Mouse (Mus musculus): Measurements from ENCODE around the gene Sh3bgr. TPM values are rescaled to one million over a fixed set of nuclear protein-coding genes. Genes with fewer than 3 reads are reported as not detected.

Sh3bgr gene
- total and polyA plus RNA-seq, 3 experiments = 0.38 to 0.70 TPM; not detected in 1

DNA sequence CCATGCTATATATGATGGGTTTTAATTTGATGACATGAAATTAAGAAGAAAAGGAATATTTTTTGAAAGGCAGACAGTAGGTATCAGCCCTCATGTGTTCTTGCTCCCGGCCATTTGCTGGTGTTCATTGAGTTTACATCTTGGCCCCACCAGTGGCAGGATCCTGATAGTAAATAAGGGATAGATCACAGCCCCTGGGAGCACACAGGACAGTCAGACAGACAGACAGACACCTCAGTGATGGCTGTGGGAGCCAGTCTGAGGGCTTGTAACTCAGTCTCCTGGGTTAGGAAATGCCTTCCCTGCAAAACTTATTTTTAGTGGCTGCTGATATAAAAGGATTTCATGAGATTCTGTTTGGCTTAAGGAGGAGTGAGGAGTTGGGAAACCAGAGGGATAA, 22.2 kb downstream of the Sh3bgr start:
- no peak overlapping the region for H3K4me2 ChIP-seq (ENCODE audit: insufficient read depth, low read depth, poor library complexity, severe bottlenecking)
- DNase-seq (ENCODE audit: extremely low read depth) = no peak
- H3K4me3 ChIP-seq (replicated peaks in 1 of 3; ENCODE audit: low read depth in 2 of 3, low read length in 2 of 3, poor library complexity in 1 of 3) = no peak overlapping the region
- no peak overlapping the region for H3K27ac ChIP-seq (ENCODE audit: insufficient read depth, low read depth)
- no peaks in the 10 kb centered on the region for H3K4me1 ChIP-seq (ENCODE audit: control insufficient read depth in 1 of 2, insufficient read depth in 2 of 2)
- no peaks in the 10 kb centered on the region for H3K27me3 ChIP-seq (replicated peaks)
- H3K9me3 ChIP-seq (replicated peaks; ENCODE audit: low read length) = peaks cover 7% of the 10 kb centered on the region
- in situ Hi-C loops (cut with MboI; ENCODE audit: low pct_ligation_motif_present, low pct_unique_long_range_greater_than_20kb, low sequenced_read_pairs) (no loop called here), dilution Hi-C loops (cut with MboI; ENCODE audit: extremely low pct_ligation_motif_present, extremely low pct_unique_long_range_greater_than_20kb, low sequenced_read_pairs) (no loop called here)
- TF ChIP-seq RCOR1 (conservative IDR thresholded peaks at IDR 0.05; ENCODE audit: low read depth, low read length) (no peak), HCFC1 (IDR thresholded peaks at IDR 0.05; ENCODE audit: low read depth, low read length) (no peak), SIN3A (IDR thresholded peaks at IDR 0.05; ENCODE audit: low read length) (no peak), EP300 (IDR thresholded peaks at IDR 0.05; ENCODE audit: low read length) (no peak), UBTF (IDR thresholded peaks at IDR 0.05; ENCODE audit: low read depth, low read length) (no peak), CHD1 (IDR thresholded peaks at IDR 0.05; ENCODE audit: low read depth, low read length) (no peak), NRF1 (IDR thresholded peaks at IDR 0.05; ENCODE audit: low read depth, low read length) (no peak)
- H3K79me2 ChIP-seq (replicated peaks; ENCODE audit: control insufficient read depth, extremely low read depth, insufficient read depth, poor library complexity, severe bottlenecking) = no peaks in the 10 kb centered on the region
- no peaks in the 10 kb centered on the region for H3K36me3 ChIP-seq (replicated peaks in 1 of 2; ENCODE audit: control insufficient read depth in 1 of 2, insufficient read depth in 1 of 2, low read length in 1 of 2)
- H3K9ac ChIP-seq (ENCODE audit: insufficient read depth, low read depth) = no peak overlapping the region

DNA sequence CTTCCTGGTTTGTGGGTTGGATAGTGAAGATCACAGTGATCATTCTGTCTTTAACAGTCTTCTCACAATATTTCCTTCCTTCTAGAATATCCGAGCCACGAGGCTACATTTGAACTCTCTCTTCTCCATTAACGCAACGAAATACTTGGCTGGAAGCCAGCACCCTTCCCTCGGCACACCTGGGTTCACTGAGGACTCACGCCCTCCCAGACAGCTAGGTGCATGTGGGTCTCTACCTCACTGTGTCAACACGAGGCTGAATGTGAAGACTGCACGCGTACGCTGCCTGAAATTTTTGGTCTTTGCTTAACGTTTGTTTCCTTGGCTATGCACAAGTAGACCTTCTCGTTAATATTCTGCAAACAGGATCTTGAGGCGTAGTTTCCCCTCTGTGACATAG, 28.2 kb downstream of the Sh3bgr start:
- in situ Hi-C loops (cut with MboI; ENCODE audit: low pct_ligation_motif_present, low pct_unique_long_range_greater_than_20kb, low sequenced_read_pairs) = loop anchor here (5.0 to 25.0 kb wide), 2 partner anchors 109 to 234 kb away; partner anchors contain the start of gene Pcp4
- no peak for DNase-seq (ENCODE audit: extremely low read depth)
- H3K9ac ChIP-seq (ENCODE audit: insufficient read depth, low read depth) = no peak overlapping the region
- no peak overlapping the region for H3K4me3 ChIP-seq (replicated peaks in 1 of 3; ENCODE audit: low read depth in 2 of 3, low read length in 2 of 3, poor library complexity in 1 of 3)
- no peaks in the 10 kb centered on the region for H3K79me2 ChIP-seq (replicated peaks; ENCODE audit: control insufficient read depth, extremely low read depth, insufficient read depth, poor library complexity, severe bottlenecking)
- H3K9me3 ChIP-seq (replicated peaks; ENCODE audit: low read length) = no peaks in the 10 kb centered on the region
- H3K27ac ChIP-seq (ENCODE audit: insufficient read depth, low read depth) = no peak overlapping the region; the same call in 1 of the 2 replicates
- dilution Hi-C loops (cut with MboI; ENCODE audit: extremely low pct_ligation_motif_present, extremely low pct_unique_long_range_greater_than_20kb, low sequenced_read_pairs) = no loop called here
- peaks cover 2 to 8% of the 10 kb centered on the region in 2 experiments; a peak in 2 of 4 replicates for H3K4me1 ChIP-seq (ENCODE audit: control insufficient read depth in 1 of 2, insufficient read depth in 2 of 2)
- TF ChIP-seq NRF1 (IDR thresholded peaks at IDR 0.05; ENCODE audit: low read depth, low read length) (no peak), ZKSCAN1 (IDR thresholded peaks at IDR 0.05; ENCODE audit: borderline replicate concordance, low read depth, low read length) (no peak), MYC (IDR thresholded peaks at IDR 0.05; ENCODE audit: low read depth, low read length) (no peak), RCOR1 (conservative IDR thresholded peaks at IDR 0.05; ENCODE audit: low read depth, low read length) (no peak), ELF1 (IDR thresholded peaks at IDR 0.05; ENCODE audit: low read depth, low read length) (no peak), SIN3A (IDR thresholded peaks at IDR 0.05; ENCODE audit: low read length) (no peak), UBTF (IDR thresholded peaks at IDR 0.05; ENCODE audit: low read depth, low read length) (no peak), RAD21 (IDR thresholded peaks at IDR 0.05; ENCODE audit: low read depth, low read length) (no peak), EP300 (IDR thresholded peaks at IDR 0.05; ENCODE audit: low read length) (no peak), MXI1 (IDR thresholded peaks at IDR 0.05; ENCODE audit: low read depth, low read length) (no peak), HCFC1 (IDR thresholded peaks at IDR 0.05; ENCODE audit: low read depth, low read length) (no peak), GABPA (IDR thresholded peaks at IDR 0.05; ENCODE audit: insufficient replicate concordance, low read depth, low read length) (no peak)
- no peak overlapping the region for H3K4me2 ChIP-seq (ENCODE audit: insufficient read depth, low read depth, poor library complexity, severe bottlenecking)
- no peaks in the 10 kb centered on the region for H3K36me3 ChIP-seq (replicated peaks in 1 of 2; ENCODE audit: control insufficient read depth in 1 of 2, insufficient read depth in 1 of 2, low read length in 1 of 2)
- no peaks in the 10 kb centered on the region for H3K27me3 ChIP-seq (replicated peaks)

All from CH12.LX (cell line).